Mouse (Mus musculus): Measurements from ENCODE around the gene Spc24. TPM values are rescaled to one million over a fixed set of nuclear protein-coding genes. Genes with fewer than 3 reads are reported as not detected.
A peak's percentile ranks its signal among the peaks of the same experiment; 100 is the strongest.
"Not testable (repeated sequence)": the region's sequence is repeated elsewhere in the genome, so short reads cannot be mapped to it uniquely, and the experiment has no call there.

Gene Spc24
- polyA plus RNA-seq, 1 experiment from 2014 or later, result 89.8 TPM

GRCm38 (mm10) chr9:21781657-21782468 is 21.8 kb upstream of the Spc24 start:
- peaks cover 71% of the 10 kb centered on the region for H3K36me3 ChIP-seq
- no peaks in the 10 kb centered on the region for H3K9me3 ChIP-seq
- H3K27ac ChIP-seq, result peak overlapping the region; percentile 47; the same call in 1 of the 2 replicates
- H3K4me1 ChIP-seq, result peaks cover 12% of the 10 kb centered on the region
- WGBS, result 53% methylated on average over 15 of the region's 15 CpGs
- no peak overlapping the region for H3K4me3 ChIP-seq
- H3K4me2 ChIP-seq, result no peak overlapping the region
- H3K9ac ChIP-seq, result no peak overlapping the region
- ATAC-seq (ENCODE audit: insufficient number of reproducible peaks, low FRiP score, low TSS enrichment, low read depth), result peak; percentile 60; the same call in 1 of the 2 replicates
- no peaks in the 10 kb centered on the region for H3K27me3 ChIP-seq

- Histone ChIP-seq H3K27ac (no peak overlapping the region), H3K4me3 (no peak overlapping the region), H3K36me3 (peaks cover 86% of the 10 kb centered on the region), H3K27me3 (no peaks in the 10 kb centered on the region), H3K9ac (no peak overlapping the region), H3K9me3 (no peaks in the 10 kb centered on the region), H3K4me2 (no peak overlapping the region), H3K4me1 (peaks cover 11% of the 10 kb centered on the region)
- ATAC-seq (ENCODE audit: insufficient number of reproducible peaks, low FRiP score, low TSS enrichment, low read depth), result no peak
- 89% methylated on average over 3 of the region's 3 CpGs for WGBS
Measured at GRCm38 (mm10) chr9:21777726-21778125, 17.6 kb upstream of the Spc24 start.

- Histone ChIP-seq H3K4me1 (peaks cover 7% of the 10 kb centered on the region), H3K36me3 (peaks cover 82% of the 10 kb centered on the region), H3K9me3 (no peaks in the 10 kb centered on the region), H3K27me3 (no peaks in the 10 kb centered on the region), H3K4me2 (no peak overlapping the region), H3K27ac (no peak overlapping the region), H3K9ac (no peak overlapping the region), H3K4me3 (no peak overlapping the region)
- 0 out of 2 replicates have a peak, but pooled peaks have one; percentile 19 for ATAC-seq (ENCODE audit: insufficient number of reproducible peaks, low FRiP score, low TSS enrichment, low read depth)
- 89% methylated on average over 16 of the region's 16 CpGs for WGBS
Measured at GRCm38 (mm10) chr9:21774353-21774752, 14.2 kb upstream of the Spc24 start.

- not testable (repeated sequence) for H3K27ac ChIP-seq; ATAC-seq (ENCODE audit: insufficient number of reproducible peaks, low FRiP score, low TSS enrichment, low read depth); H3K9ac ChIP-seq; H3K9me3 ChIP-seq; H3K4me3 ChIP-seq; H3K27me3 ChIP-seq; H3K4me2 ChIP-seq
- WGBS, result 78% methylated on average over 5 of the region's 5 CpGs
- H3K36me3 ChIP-seq, result peaks cover 82% of the 10 kb centered on the region
- H3K4me1 ChIP-seq, result peaks cover 16% of the 10 kb centered on the region
Measured at GRCm38 (mm10) chr9:21773396-21773795, 13.3 kb upstream of the Spc24 start.

- no peak overlapping the region for H3K4me3 ChIP-seq
- H3K4me2 ChIP-seq, result no peak overlapping the region
- 72% methylated on average over 26 of the region's 26 CpGs for WGBS
- H3K36me3 ChIP-seq, result peaks cover 60% of the 10 kb centered on the region
- no peak overlapping the region for H3K9ac ChIP-seq
- H3K27ac ChIP-seq, result peak overlapping the region; percentile 85
- no peak for ATAC-seq (ENCODE audit: insufficient number of reproducible peaks, low FRiP score, low TSS enrichment, low read depth)
- no peaks in the 10 kb centered on the region for H3K9me3 ChIP-seq
- H3K27me3 ChIP-seq, result no peaks in the 10 kb centered on the region
- peaks cover 28% of the 10 kb centered on the region for H3K4me1 ChIP-seq
Measured at GRCm38 (mm10) chr9:21769558-21770183, 9.6 kb upstream of the Spc24 start.

GRCm38 (mm10) chr9:21768511-21769411 is 8.7 kb upstream of the Spc24 start:
- Histone ChIP-seq H3K4me3 (no peak overlapping the region), H3K27me3 (no peaks in the 10 kb centered on the region), H3K9me3 (no peaks in the 10 kb centered on the region), H3K9ac (no peak overlapping the region), H3K4me2 (no peak overlapping the region), H3K36me3 (peaks cover 50% of the 10 kb centered on the region), H3K27ac (peak overlapping the region; percentile 85), H3K4me1 (peaks cover 28% of the 10 kb centered on the region)
- WGBS, result 31% methylated on average over 13 of the region's 13 CpGs
- peak; percentile 46; the same call in 1 of the 2 replicates for ATAC-seq (ENCODE audit: insufficient number of reproducible peaks, low FRiP score, low TSS enrichment, low read depth)

- Histone ChIP-seq H3K4me1 (peaks cover 28% of the 10 kb centered on the region), H3K4me2 (no peak overlapping the region), H3K9ac (no peak overlapping the region), H3K27me3 (no peaks in the 10 kb centered on the region), H3K4me3 (no peak overlapping the region), H3K9me3 (no peaks in the 10 kb centered on the region), H3K27ac (peak overlapping the region; percentile 85), H3K36me3 (peaks cover 45% of the 10 kb centered on the region)
- WGBS, result 44% methylated on average over 11 of the region's 11 CpGs
- 0 out of 2 replicates have a peak, but pooled peaks have one; percentile 57 for ATAC-seq (ENCODE audit: insufficient number of reproducible peaks, low FRiP score, low TSS enrichment, low read depth)
Measured at GRCm38 (mm10) chr9:21767896-21768295, 7.8 kb upstream of the Spc24 start.

GRCm38 (mm10) chr9:21764084-21764999 is 4.2 kb upstream of the Spc24 start:
- Histone ChIP-seq H3K27ac (no peak overlapping the region), H3K9me3 (no peaks in the 10 kb centered on the region), H3K27me3 (no peaks in the 10 kb centered on the region), H3K4me1 (peaks cover 27% of the 10 kb centered on the region), H3K36me3 (peaks cover 15% of the 10 kb centered on the region), H3K4me2 (no peak overlapping the region), H3K9ac (no peak overlapping the region), H3K4me3 (no peak overlapping the region)
- 91% methylated on average over 6 of the region's 6 CpGs for WGBS
- ATAC-seq (ENCODE audit: insufficient number of reproducible peaks, low FRiP score, low TSS enrichment, low read depth), result no peak

- ATAC-seq (ENCODE audit: insufficient number of reproducible peaks, low FRiP score, low TSS enrichment, low read depth), result no peak
- H3K27ac ChIP-seq, result no peak overlapping the region
- H3K9ac ChIP-seq, result no peak overlapping the region
- no peak overlapping the region for H3K4me2 ChIP-seq
- H3K4me3 ChIP-seq, result no peak overlapping the region
- H3K27me3 ChIP-seq, result no peaks in the 10 kb centered on the region
- H3K4me1 ChIP-seq, result peaks cover 13% of the 10 kb centered on the region
- peaks cover 8% of the 10 kb centered on the region; the same call in 1 of the 2 replicates for H3K36me3 ChIP-seq
- H3K9me3 ChIP-seq, result no peaks in the 10 kb centered on the region
Measured at GRCm38 (mm10) chr9:21762135-21762534, 2.0 kb upstream of the Spc24 start.

- peak overlapping the region; percentile 62 for H3K9ac ChIP-seq
- H3K4me1 ChIP-seq, result peaks cover 17% of the 10 kb centered on the region
- no peaks in the 10 kb centered on the region for H3K9me3 ChIP-seq
- no peak for ATAC-seq (ENCODE audit: insufficient number of reproducible peaks, low FRiP score, low TSS enrichment, low read depth)
- WGBS, result under 1% methylated on average over 20 of the region's 20 CpGs
- H3K27me3 ChIP-seq, result no peaks in the 10 kb centered on the region
- H3K36me3 ChIP-seq, result peaks cover 17% of the 10 kb centered on the region
- H3K27ac ChIP-seq, result no peak overlapping the region
- peak overlapping the region; percentile 85 for H3K4me2 ChIP-seq
- peak overlapping the region; percentile 85 for H3K4me3 ChIP-seq
Measured at GRCm38 (mm10) chr9:21759718-21760117, 385 bp downstream of the Spc24 start.

Measured in limb, embryonic 15.5 days (tissue).